Mouse (Mus musculus) frontal cortex, postnatal 36 days (tissue): Measurements from ENCODE around the gene Ascc2.
"Not testable (repeated sequence)": the region's sequence is repeated elsewhere in the genome, so short reads cannot be mapped to it uniquely, and the experiment has no call there.

Experiments
- DNase-seq, 2 experiments: peaks; one replicate each; pipeline ENCODE4 v3.0.0; 2022; ENCODE audit warnings: low spot score in 2 of 2

Ascc2 gene

DNA sequence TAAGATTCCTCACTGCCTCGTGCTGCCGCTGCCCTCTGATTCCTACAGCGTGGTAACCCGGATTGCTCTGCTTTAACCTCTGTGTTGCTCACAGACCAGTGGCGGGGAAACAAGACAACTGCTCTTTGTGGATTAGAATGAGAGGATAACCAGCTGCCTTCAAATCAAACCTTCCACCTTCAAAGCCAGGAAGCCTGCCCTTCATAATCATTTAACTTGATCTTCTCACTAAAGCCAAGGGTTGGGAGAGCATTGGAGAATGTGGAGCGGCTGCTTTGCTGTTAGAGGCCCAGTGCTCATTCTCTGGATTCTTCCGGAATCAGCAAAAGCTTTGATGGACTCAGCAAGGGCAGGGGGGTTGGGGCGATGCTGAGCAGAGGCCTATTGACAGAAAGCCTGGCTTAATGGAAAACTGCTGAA, 7.7 kb upstream of the Ascc2 start:
- DNase-seq, result no peak

DNA sequence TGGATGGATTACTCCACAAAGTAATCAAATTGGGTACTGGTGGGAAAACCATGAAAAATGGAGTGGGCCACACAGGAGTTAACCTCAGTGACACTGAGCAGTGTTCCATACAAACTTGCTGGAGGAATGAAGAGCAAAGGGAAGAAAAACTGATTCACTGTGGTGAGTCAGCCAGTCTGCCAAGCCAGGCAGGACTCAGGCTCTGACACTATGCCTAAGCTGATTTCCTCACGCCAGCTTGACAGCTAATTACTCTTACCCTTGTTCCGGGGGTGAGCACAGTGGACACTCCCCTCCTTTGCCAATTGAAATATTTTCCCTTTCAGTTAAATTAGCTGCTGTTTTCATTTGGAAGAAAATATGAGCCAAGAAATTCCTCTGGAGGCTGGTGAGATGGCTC, 4.1 kb upstream of the Ascc2 start:
- DNase-seq, result no peak

DNA sequence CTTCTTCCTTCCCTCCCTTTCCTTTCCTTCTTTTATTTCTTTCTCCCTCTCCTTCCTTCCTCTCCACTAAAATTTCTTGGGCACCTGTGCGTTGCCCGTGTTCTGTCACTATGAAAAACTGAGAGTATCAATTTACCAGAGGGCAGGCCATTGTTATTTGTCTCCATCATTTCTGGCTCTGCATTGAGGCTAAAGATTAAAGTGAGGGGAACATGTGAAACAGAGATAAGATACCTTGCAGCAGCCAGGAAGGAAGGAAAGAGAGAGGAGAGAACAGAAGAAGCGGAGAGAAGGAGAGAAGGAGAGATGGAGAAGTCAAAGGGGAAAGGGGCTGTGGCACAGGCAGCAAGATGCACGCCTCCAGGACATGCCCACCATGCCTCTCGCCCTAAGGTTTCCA, 3.2 kb upstream of the Ascc2 start:
- no peak for DNase-seq

DNA sequence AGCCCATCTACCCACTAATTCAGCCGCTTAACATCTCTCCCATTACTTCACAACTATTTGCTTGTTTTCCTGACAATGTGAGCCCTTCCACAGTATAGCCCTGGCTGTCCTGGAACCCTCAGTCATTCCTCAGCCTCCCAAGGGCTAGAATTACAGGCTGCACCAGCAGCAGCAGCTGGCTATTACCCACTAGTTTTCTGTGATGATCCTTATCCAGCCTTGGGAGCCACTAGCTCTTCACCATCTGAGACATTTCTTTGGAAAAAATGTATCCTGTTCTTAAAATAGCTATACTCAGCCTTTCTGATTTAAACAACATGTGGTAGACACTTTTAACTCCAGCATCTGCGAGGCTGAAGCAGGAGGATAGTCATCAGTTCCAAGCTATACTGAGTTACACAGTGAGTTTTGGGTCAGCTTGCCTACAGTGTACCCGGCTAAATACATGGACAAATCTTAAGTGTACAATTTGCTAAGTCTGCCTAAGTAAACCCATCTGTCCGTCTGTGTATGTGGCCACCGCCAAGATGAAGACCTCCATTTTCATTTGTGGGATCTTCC, 685 bp upstream of the Ascc2 start:
- peak in 1 of 2 experiments; percentile 22 for DNase-seq

DNA sequence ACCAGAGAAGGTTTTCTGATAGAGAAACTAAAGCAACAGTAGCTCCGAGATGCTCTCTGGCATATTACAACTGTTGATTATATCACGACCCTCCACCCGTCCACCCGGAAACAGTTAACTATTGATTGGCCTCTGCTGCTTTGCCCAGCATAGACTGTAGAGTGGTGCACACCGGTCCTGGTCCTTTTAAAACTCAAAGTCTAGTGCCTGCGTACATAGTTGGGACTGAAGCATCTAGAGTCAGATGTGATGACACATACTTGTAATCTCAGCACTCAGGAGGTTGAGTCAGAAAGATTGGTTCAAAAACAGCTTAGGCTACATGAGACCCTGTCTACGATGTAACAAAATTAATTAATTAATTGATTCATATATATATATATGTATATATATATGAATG, 714 bp downstream of the Ascc2 start:
- DNase-seq, result no peak

DNA sequence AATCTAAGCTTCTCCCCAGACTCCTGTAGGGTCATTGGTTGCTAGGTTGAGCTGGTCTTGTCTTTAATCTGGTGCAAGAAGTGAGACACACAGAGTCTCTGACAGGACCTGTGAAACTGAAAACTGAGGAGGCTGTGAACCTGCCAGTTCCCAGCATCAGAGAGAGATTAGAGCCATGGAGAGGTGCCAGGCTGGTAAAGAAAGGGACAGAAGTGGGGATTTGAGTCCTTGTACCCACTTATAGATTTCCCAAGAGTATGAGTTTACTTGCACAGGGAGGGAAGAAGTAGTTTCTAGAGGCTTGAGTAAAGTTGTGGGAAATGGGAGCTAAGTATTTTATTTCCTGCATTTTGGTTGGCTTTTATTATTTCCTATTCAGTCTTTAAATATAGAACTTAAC, 3.6 kb downstream of the Ascc2 start:
- no peak for DNase-seq

DNA sequence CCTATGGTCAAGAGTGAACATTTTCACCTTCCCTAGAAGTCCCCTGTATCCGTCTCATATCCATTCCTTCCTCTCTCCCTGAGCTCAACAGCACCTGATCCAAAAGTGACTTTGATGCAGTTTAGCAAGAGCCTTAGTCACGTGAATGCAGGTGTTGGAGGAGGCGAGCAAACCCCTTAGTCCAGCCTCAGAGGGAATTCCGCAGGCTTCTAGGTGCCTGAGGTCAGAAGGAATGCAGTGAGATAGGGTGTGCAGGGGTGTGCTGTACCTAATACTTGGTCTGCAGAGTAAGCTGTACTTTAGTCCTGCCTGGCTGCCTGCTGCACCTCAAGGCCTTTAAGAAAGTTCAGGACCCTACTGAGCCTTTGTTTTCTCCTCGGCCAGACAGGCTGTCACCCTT, 6.2 kb downstream of the Ascc2 start:
- DNase-seq, result no peak

DNA sequence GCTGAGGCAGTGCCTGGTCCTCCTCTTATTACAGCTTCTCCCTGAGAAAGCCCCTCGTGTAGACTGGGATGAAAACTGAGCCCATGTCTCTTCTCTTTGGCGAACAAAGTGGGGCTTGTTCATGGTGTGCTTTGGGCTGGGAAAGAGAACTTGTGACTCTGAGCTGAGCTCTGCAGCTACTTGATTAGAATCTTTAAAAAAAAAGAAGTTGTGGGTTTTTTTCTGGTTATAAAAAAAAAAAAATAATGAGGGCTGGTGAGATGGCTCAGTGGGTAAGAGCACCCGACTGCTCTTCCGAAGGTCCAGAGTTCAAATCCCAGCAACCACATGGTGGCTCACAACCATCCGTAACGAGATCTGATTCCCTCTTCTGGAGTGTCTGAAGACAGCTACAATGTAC, 7.6 kb downstream of the Ascc2 start:
- DNase-seq, result not testable (repeated sequence)

DNA sequence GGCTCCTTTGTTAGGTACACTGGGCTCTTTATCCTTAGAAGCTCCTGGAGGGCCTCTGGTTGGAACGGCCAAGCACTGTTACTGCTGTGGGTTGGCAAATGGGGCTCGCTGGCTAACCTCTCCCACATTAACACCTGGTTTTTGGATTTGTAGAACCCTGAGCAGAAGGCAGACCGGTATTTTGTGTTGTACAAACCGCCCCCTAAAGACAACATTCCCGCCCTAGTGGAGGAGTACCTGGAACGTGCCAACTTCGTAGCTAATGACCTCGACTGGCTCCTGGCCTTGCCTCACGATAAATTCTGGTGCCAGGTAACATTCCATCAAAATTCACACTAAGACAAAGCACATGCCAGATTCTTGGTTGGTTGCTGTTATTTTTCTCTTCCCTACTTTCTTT, 8.9 kb downstream of the Ascc2 start:
- DNase-seq, result no peak

DNA sequence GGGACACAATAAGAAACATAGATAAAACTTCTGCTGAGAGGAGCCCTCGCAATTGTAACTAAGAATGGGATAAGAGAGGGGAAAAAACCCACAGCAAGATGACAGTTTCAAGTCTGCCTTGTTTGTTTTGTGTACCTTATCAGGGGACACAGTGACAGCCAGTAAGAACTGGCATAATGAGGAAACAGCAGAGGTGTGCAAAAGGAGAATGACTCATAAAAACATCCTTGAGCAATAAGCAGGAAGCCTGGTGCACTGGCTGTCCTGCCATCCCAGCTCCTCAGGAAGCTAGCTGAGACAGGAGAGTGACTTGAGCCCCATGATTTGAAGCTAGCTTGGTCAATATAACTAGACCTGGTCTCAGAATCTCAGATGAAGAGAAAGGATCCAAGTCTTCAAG, 22.3 kb downstream of the Ascc2 start:
- no peak for DNase-seq

DNA sequence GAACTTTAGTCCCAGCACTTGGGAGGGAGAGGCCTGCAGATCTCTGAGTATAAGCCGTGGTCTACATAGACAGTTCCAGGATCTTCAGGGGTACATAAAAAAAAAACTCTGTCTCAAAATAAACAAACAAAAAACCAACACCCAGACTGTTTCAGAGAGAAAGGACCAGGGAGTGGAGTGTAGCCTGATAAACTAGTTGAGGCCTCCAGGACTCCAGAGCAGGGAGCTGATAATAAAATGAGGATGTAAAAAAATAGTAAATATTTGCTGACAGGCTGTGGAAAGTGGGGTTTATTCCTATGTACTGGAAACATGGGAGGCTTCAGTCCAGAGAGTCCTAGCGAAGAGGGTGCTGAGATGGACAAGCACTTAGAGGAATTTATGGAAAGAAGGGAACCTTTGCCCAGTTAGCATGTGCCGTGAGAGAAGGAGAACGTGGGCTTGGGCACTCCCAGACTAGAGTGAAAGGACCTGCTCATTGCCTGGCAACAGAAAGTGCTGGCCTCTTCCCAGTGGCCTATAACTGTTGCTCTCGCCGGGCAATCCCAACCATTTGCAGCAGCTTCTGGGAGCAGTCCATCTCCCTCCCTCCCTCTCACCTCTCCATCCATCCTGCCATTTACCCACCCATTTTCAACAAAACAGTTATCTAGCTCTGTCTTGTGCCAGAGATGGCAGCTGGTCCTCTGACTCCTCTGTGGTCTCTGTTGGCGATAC, 22.9 kb downstream of the Ascc2 start:
- DNase-seq, result no peak

DNA sequence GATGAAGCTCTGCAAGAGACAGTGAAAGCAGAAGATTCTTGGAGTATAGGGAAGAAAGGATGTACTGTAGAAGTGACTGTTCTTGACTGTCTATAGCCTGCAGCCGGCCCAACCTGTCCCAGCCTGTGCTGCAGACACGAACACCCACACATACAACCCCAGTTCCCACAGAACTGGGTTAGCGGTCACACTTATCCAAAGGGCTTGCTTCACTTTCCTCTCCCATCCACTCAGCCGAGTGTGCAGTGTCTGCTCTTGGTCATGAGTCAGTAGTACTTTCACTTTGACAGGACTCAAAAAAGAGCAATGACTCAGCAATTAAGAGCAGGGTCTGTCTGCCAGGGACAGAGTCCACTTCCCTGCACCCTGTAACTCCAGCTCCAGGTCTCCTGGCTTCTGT, 23.8 kb downstream of the Ascc2 start:
- DNase-seq, result peak in 1 of 2 experiments; percentile 22

DNA sequence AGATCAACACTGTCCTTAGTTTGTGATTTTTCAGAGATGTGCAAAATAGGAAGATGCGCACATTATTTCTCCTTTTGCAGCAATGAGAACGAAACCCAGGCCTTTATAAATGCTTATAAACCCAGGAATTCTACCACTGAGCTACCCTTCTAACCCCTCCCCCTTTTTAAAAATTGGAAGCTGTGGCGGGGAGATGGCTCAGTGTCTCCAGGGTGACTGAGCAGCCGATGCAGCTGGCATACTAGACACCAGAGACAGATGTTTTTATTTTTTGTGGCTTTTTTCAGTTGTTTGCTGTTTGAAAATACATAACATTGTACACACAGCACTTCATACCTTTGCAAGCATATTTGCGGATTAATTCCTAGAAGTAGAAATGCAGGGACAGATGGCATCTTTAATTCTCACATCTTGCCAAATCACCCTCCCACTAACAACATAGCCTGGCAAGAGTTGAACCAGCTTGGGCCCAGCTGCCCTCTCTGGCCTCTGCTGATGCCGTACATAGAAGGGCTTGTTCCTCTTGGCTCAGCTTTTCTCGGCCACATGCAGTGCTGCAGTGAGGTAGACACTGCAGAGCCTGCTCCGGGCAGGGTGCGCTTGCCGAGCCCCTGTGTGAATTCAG, 24.4 kb downstream of the Ascc2 start:
- DNase-seq, result peak in 1 of 2 experiments; percentile 33

DNA sequence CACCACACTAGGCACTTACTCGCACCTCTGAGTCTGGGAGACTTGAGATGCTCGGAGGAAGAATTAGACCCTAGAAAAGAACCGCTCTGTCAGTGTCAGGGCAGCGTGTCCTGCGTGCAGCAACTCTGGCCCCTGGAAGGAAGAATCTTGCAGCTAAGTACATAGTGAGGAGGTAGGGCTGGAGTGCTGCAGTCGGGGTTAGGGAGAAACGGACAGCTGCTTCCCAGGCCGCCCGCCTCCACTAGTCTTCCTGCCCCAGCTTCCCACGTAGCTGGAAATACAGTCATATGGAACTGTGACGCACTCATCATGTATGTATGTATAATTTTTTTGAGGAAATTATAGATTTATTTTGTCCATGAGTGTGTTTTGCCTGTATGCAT, 24.9 kb downstream of the Ascc2 start:
- no peak for DNase-seq

DNA sequence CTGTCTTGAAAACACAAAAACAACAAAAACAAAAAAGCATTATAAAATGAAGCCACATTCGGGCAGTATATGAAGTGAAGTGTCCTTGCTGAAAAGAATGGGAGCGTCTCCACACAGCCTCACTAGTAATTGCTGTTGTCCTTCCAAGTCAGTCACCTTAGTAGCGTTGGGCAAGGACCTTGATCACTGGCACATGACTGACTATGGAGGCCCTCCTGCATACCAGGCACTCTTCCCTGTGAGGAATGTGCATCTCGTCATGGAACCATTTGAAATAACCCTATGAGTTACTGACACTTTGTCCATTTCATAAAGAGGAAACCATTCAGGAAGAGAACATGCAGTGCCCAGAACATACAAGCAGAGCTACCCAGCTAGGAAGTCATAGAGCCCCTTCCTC, 34.2 kb downstream of the Ascc2 start:
- no peak for DNase-seq

DNA sequence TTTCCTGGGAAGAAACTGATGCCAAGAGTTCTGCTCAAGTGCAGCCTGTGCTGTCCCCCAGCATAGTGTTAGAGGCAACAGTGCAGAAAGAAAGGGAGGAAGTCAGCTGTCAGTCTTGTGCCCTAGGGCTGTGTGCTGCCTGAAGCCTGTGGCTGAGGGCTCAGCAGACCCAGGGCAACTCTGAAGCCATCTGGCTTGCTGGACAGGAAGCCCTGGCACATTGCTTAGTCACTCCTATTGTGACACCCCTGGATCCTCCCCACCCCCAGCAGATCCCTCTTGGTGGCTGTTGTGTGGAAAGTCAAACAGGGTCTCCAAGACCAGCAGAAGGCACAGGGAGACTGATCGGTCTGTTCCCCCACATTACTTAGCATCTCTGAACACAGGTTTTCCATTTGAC, 37.0 kb downstream of the Ascc2 start:
- DNase-seq, result no peak

DNA sequence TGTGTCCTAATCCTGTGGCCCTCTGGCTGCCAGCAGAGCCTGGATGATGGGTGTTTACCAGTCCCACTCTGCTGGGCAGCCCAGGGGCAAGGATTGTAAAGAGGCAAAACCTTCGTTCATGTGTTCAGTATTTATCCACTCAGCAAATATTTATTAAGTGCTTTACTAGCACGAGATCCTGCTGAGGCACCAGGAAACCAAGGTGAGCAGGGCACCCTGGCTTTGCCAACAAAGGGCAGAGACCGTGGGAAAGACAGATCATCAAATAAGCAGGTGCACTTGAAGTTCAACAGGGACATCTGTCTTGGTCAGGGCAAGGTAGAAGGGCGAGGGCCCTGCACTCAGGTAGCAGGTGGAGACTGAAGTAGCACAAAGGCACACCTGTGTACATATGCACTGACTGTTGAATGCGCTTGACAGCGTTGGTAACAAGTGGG, 37.6 kb downstream of the Ascc2 start:
- no peak for DNase-seq

DNA sequence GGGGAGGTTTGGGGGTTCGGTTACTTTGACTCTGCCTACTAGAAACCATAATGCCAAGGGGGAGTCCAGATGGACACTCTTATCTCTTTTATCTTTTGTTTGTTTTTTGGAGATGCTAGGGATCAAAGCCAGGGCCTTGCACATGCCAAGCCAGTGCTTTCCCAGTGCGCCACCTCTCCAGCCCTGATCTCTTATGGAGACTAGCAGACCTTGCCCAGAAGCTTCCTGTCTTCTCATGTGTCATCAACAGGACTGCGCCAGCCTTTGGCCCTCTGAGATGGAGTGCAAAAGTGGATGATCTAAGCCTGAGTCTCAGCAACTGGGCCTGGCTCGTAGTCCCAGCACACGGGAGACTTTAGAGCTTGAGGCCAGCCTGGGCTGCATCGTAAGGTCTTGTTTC, 38.1 kb downstream of the Ascc2 start:
- DNase-seq, result no peak

DNA sequence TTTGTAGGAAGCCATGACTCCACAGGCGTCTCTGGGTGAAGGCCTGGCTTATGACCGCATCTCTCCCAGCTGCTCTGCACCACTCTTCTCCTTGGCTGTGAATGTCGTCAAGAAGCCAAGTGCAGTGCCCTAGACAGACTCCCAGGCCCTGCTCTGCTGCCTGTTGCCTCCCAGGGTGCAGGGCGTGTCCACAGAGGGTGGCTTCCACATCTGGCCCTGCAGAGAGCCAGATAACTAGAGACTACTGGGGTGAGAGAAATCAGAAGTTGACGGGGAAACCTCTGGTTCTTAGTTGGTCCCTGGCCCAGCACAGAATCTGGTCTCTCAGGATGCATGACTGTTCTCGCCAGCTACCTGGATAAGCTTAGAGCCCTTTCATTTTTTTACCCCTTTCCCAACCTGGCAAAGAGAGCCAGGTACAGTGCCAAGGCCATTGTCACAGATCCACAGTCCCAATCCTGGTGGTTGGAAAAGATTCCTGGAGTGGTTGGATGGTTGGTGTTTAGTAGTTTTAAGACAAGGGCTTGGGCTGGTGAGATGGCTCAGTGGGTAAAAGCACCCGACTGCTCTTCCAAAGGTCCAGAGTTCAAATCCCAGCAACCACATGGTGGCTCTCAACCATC, 39.8 kb downstream of the Ascc2 start:
- DNase-seq, result no peak

DNA sequence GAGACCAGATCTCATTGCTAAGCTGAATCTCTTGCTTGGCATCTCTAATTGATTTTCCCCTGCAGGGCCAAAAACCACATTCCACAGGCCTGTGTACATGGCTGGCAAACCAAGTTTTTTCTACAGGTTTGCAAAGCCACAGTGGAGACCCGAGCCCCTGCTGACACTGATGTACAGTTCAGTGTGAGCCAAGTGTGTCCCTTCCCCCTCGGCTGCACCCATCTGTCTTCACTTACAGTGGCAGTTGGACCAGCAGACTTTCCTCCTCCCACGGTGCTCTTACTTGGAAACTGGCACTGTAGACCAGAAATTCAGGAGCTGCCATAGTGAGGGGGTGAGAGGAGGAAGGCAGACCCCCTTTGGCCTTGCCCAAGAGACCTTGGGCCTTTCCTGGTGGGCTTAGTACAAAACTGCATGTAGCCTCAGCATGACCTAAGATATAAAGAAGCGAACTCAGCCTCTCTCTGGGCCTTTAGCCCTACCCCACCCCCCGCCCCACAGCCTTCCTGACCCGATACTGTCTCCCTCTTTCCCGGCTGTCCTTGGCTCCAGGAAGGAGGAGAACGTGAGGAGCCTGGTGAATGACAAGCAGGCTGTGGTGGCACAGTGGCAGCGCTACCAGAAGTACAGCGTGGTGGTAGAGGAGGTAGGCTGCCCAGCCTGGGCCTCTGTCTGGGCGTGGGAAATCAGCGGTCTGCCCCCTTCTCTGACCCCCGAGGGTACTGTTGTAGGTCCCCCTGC, 41.3 kb downstream of the Ascc2 start:
- DNase-seq, result peak; percentile 61 to 84

DNA sequence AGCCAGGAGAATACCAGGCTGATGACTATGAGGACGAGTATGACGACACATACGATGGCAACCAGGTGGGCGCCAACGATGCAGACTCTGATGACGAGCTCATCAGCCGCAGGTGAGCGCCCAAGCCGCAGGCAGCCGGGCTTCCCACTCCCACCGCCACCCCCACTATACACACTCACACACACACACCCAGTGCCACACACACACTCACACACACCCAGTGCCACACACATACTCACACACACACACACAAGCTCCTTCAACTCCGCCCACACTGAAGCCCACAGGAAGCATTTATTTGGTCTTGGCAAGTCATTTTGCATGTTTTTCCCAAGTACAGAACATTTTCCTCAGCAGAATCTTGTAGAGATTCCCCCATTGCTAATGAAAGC, 41.9 kb downstream of the Ascc2 start:
- DNase-seq, result peak; percentile 35 to 52

DNA sequence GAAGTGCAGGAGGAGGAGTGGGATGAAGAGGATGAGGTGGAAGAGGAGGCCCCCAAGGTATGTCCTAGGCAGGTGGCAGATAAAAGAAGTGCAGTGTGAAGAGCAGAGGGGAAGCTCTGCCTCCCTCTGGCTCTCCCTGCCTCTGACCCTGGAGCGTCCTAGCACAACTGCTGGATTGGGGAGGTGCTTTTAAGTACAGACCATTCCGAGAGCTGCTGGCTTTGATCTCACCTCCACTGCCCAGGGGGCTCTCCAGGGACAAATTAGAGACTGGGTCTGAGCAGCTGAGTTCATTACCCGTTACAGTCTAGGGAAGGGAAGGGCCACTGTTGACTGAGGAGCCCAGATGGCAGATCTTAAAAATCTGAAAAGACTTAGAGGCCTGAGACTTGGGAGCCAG, 42.6 kb downstream of the Ascc2 start:
- no peak for DNase-seq
